Comparison of ENCODE assay signal across 8 mouse cellular contexts in genomic region chr14:21848166-21849154, GRCm38 (mm10). TPM values are rescaled to one million over a fixed set of nuclear protein-coding genes. Genes with fewer than 3 reads are reported as not detected.
DNase-seq lines count a peak whose midpoint lies in the region; ATAC-seq and TF ChIP-seq lines count a peak whose summit lies in the region.

Comtd1 (minus strand) TSS chr14:21848977.

- peak; percentile 90 for ATAC-seq in activated CD4-positive, CD25-positive, alpha-beta regulatory T cell, adult 4 months
- ATAC-seq in megakaryocyte progenitor cell, adult 5-6 weeks (replicated peaks; ENCODE audit: poor library complexity), result peak; percentile 77

- peak within 1 kb of the TSS; percentile 60 for H3K27ac ChIP-seq in cortical plate, adult 2 months (ENCODE audit: insufficient read depth, low read length)

- DNase-seq in gastrocnemius, postnatal 10 days, result peak; percentile 94
- peak; percentile 95 for DNase-seq in induced T-regulatory cell, adult 2 months (ENCODE audit: low read depth)
- peak; percentile 79 to 97 for DNase-seq in left cerebral cortex, adult 9 months (ENCODE audit: low spot score in 2 of 2)
- peak; percentile 94 for DNase-seq in right cerebral cortex, postnatal 14 days
- DNase-seq in urinary bladder, postnatal 36 days (ENCODE audit: low spot score in 2 of 2), result peak; percentile 93 to 94

- TF ChIP-seq POLR2A in cortical plate, adult 2 months (IDR thresholded peaks at IDR 0.05; ENCODE audit: extremely low read depth, insufficient read depth, low read length), result peak; percentile 51; the same call in 1 of the 2 replicates

- TF ChIP-seq CTCF in cortical plate, adult 2 months (IDR thresholded peaks at IDR 0.05; ENCODE audit: extremely low read depth, insufficient read depth, low read length), result peak; percentile 100

- H3K4me1 ChIP-seq in cortical plate, adult 2 months (ENCODE audit: control insufficient read depth, insufficient read depth, low read length), result no peaks in the 10 kb centered on the region

- H3K4me3 ChIP-seq in cortical plate, adult 2 months (ENCODE audit: insufficient read depth, low read length), result peak within 1 kb of the TSS; percentile 72

RNA-seq across cellular contexts. Expression of gene Comtd1, which starts in this region (rescaled TPM):
- polyA plus RNA-seq in activated CD4-positive, CD25-positive, alpha-beta regulatory T cell, adult 4 months (2017; shearing (Covaris generic)), result 10 to 100 TPM; 17.4 to 27.6 TPM
- 30.2 and 31.6 TPM in 2 replicates for polyA plus RNA-seq in cortical plate, adult 2 months (2012; rRNA removed)
- 10 to 100 TPM; 10.3 to 11.1 TPM for total RNA-seq in gastrocnemius, postnatal 10 days (2021)
- 40.7 and 50.8 TPM in 2 replicates for total RNA-seq in megakaryocyte progenitor cell, adult 5-6 weeks (2015)
- 23.5 and 30.2 TPM in 2 replicates for total RNA-seq in megakaryocyte progenitor cell, adult 5-6 weeks (2017)

Comparison
In these comparisons a context has a peak if more than half of its experiments do, and no peak if none do; other contexts are left out.
1. Peak in every context shown above with its lines: DNase-seq, ATAC-seq, H3K4me3 ChIP-seq and H3K27ac ChIP-seq.